Mouse (Mus musculus): ENCODE measurements around the gene Casc1. TPM values are rescaled to one million over a fixed set of nuclear protein-coding genes. Genes with fewer than 3 reads are reported as not detected.

The Casc1 gene
- total and polyA plus RNA-seq, 3 experiments, result 0.21 to 0.33 (median 0.25) TPM

- peaks cover 53% of the 10 kb centered on the region for H3K79me2 ChIP-seq (replicated peaks; ENCODE audit: control insufficient read depth, extremely low read depth, insufficient read depth, poor library complexity, severe bottlenecking)
- H3K4me1 ChIP-seq (ENCODE audit: control insufficient read depth in 1 of 2, insufficient read depth in 2 of 2), result peaks cover 12 to 42% of the 10 kb centered on the region in 2 experiments
- H3K9me3 ChIP-seq (replicated peaks; ENCODE audit: low read length), result peaks cover 12% of the 10 kb centered on the region
- H3K36me3 ChIP-seq (replicated peaks in 1 of 2; ENCODE audit: control insufficient read depth in 1 of 2, insufficient read depth in 1 of 2, low read length in 1 of 2), result peaks cover 9 to 66% of the 10 kb centered on the region in 2 experiments
- no peak for DNase-seq (ENCODE audit: extremely low read depth)
- TF ChIP-seq ZNF384 (IDR thresholded peaks at IDR 0.05; ENCODE audit: low read depth, low read length) (no peak), MXI1 (IDR thresholded peaks at IDR 0.05; ENCODE audit: low read depth, low read length) (no peak), POLR2A (IDR thresholded peaks at IDR 0.05; ENCODE audit: low read depth, low read length) (no peak), RAD21 (IDR thresholded peaks at IDR 0.05; ENCODE audit: low read depth, low read length) (peak; percentile 49), SMC3 (IDR thresholded peaks at IDR 0.05; ENCODE audit: low read depth, low read length) (peak; percentile 64), MAX (IDR thresholded peaks at IDR 0.05; ENCODE audit: low read length) (no peak), BHLHE40 (IDR thresholded peaks at IDR 0.05; ENCODE audit: low read depth, low read length) (no peak), CTCF (conservative IDR thresholded peaks at IDR 0.05 in 1 of 2, IDR thresholded peaks at IDR 0.05 in 1 of 2; ENCODE audit: low read depth in 2 of 2, low read length in 2 of 2) (peak; percentile 23 to 56; a peak in 2 of 4 replicates), ELF1 (IDR thresholded peaks at IDR 0.05; ENCODE audit: low read depth, low read length) (no peak)
- no peak overlapping the region for H3K27ac ChIP-seq (ENCODE audit: insufficient read depth, low read depth)
- no peak overlapping the region for H3K9ac ChIP-seq (ENCODE audit: insufficient read depth, low read depth)
- no peaks in the 10 kb centered on the region for H3K27me3 ChIP-seq (replicated peaks)
- H3K4me2 ChIP-seq (ENCODE audit: insufficient read depth, low read depth, poor library complexity, severe bottlenecking), result no peak overlapping the region
- in situ Hi-C loops (cut with MboI; ENCODE audit: low pct_ligation_motif_present, low pct_unique_long_range_greater_than_20kb, low sequenced_read_pairs), result no loop called here
- no peak overlapping the region for H3K4me3 ChIP-seq (replicated peaks in 1 of 3; ENCODE audit: low read depth in 2 of 3, low read length in 2 of 3, poor library complexity in 1 of 3)
- dilution Hi-C loops (cut with MboI; ENCODE audit: extremely low pct_ligation_motif_present, extremely low pct_unique_long_range_greater_than_20kb, low sequenced_read_pairs), result no loop called here
These were observed 83.2 kb downstream of the Casc1 start for GRCm38 (mm10) chr6:145127652-145128051.

DNA sequence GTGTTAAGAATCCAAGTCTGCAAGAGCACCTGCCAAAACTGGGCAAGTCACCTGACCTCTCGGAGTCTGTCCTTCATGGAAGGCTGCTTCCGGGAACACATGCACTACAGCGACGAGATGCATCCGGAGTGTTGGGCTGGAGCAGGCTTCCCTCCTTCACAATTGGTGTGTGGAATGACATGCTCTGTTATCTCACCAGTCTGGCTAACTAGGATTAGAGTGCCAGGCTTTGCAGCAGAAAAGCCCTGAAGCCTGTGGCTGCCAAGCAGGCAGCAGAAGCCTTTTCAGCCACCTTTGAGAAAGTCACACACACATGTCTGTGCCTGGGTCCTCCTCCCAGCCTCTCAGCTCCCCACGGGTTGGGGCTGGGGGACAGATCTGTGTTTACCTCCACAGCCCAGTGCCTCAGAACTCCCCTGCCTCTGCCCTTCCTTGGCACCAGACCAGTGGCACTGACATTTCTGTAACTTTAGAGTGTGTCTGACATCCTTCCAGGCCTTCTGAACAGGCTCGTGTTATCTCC lies 85.2 kb downstream of the Casc1 start:
- H3K36me3 ChIP-seq (replicated peaks in 1 of 2; ENCODE audit: control insufficient read depth in 1 of 2, insufficient read depth in 1 of 2, low read length in 1 of 2), result peaks cover 7 to 53% of the 10 kb centered on the region in 2 experiments
- no peak overlapping the region for H3K4me2 ChIP-seq (ENCODE audit: insufficient read depth, low read depth, poor library complexity, severe bottlenecking)
- peaks cover 12 to 44% of the 10 kb centered on the region in 2 experiments for H3K4me1 ChIP-seq (ENCODE audit: control insufficient read depth in 1 of 2, insufficient read depth in 2 of 2)
- no peak overlapping the region for H3K4me3 ChIP-seq (replicated peaks in 1 of 3; ENCODE audit: low read depth in 2 of 3, low read length in 2 of 3, poor library complexity in 1 of 3)
- dilution Hi-C loops (cut with MboI; ENCODE audit: extremely low pct_ligation_motif_present, extremely low pct_unique_long_range_greater_than_20kb, low sequenced_read_pairs) (no loop called here), in situ Hi-C loops (cut with MboI; ENCODE audit: low pct_ligation_motif_present, low pct_unique_long_range_greater_than_20kb, low sequenced_read_pairs) (no loop called here)
- peaks cover 53% of the 10 kb centered on the region for H3K79me2 ChIP-seq (replicated peaks; ENCODE audit: control insufficient read depth, extremely low read depth, insufficient read depth, poor library complexity, severe bottlenecking)
- H3K9ac ChIP-seq (ENCODE audit: insufficient read depth, low read depth), result no peak overlapping the region
- no peak overlapping the region for H3K27ac ChIP-seq (ENCODE audit: insufficient read depth, low read depth)
- peaks cover 12% of the 10 kb centered on the region for H3K9me3 ChIP-seq (replicated peaks; ENCODE audit: low read length)
- TF ChIP-seq SIN3A (IDR thresholded peaks at IDR 0.05; ENCODE audit: low read length) (0 out of 2 replicates have a peak, but pooled peaks have one; percentile 25), ZC3H11A (IDR thresholded peaks at IDR 0.05; ENCODE audit: low read depth, low read length) (no peak)
- no peak for DNase-seq (ENCODE audit: extremely low read depth)
- H3K27me3 ChIP-seq (replicated peaks), result no peaks in the 10 kb centered on the region

Other genes starting within 250 kb of the Casc1 start
- gene Bcat1, start 134.8 kb downstream of the Casc1 start, total RNA-seq (2012; rRNA removed), result 129 and 141 TPM in 2 replicates
- 176 and 199 TPM in 2 replicates for gene Bcat1, start 134.8 kb downstream of the Casc1 start, total RNA-seq (2014; rRNA removed)
- gene Bcat1, start 134.8 kb downstream of the Casc1 start, polyA plus RNA-seq (2012; ENCODE audit: insufficient read length, low read depth), result 157 and 176 TPM in 2 replicates
- gene Lrmp, start 95.4 kb downstream of the Casc1 start, total RNA-seq (2012; rRNA removed), result 92.3 and 102 TPM in 2 replicates
- 155 and 171 TPM in 2 replicates for gene Lrmp, start 95.4 kb downstream of the Casc1 start, total RNA-seq (2014; rRNA removed)
- gene Lrmp, start 95.4 kb downstream of the Casc1 start, polyA plus RNA-seq (2012; ENCODE audit: insufficient read length, low read depth), result 163 and 180 TPM in 2 replicates
- 10.8 and 11.6 TPM in 2 replicates for gene Etfrf1, start 129 bp upstream of the Casc1 start, total RNA-seq (2012; rRNA removed)
- 29.9 and 35.7 TPM in 2 replicates for gene Etfrf1, start 129 bp upstream of the Casc1 start, total RNA-seq (2014; rRNA removed)
- gene Etfrf1, start 129 bp upstream of the Casc1 start, polyA plus RNA-seq (2012; ENCODE audit: insufficient read length, low read depth), result 20.2 and 21.9 TPM in 2 replicates
- gene Kras, start 39.2 kb upstream of the Casc1 start, total RNA-seq (2012; rRNA removed), result 5.9 and 7.6 TPM in 2 replicates
- gene Kras, start 39.2 kb upstream of the Casc1 start, total RNA-seq (2014; rRNA removed), result 18.8 and 22.3 TPM in 2 replicates
- gene Kras, start 39.2 kb upstream of the Casc1 start, polyA plus RNA-seq (2012; ENCODE audit: insufficient read length, low read depth), result 32.8 and 44.6 TPM in 2 replicates